Mouse (Mus musculus) heart, adult 18-20 months (tissue): ENCODE results near the gene Trpm1. TPM values are rescaled to one million over a fixed set of nuclear protein-coding genes. Genes with fewer than 3 reads are reported as not detected.
A peak's percentile ranks its signal among the peaks of the same experiment; 100 is the strongest.

Experiments
- DNase-seq, 2 experiments: peaks; one replicate each; pipeline ENCODE4 v3.0.0; 2021 to 2022; ENCODE audit warnings: mixed read lengths in 1 of 2
- microRNA-seq, 2 experiments: library from miRNA; unstranded; fragments of <30 nt; microRNA quantifications; one replicate each; pipeline ENCODE4 v1.2.0; 2022
- total RNA-seq, 2 experiments: library from RNA; stranded (reverse); gene quantifications; 2 replicates each; pipeline ENCODE4 v1.2.3; 2021

The Trpm1 gene
- total RNA-seq, 2 experiments from 2014 or later: 0.28 TPM; not detected in 1

DNA sequence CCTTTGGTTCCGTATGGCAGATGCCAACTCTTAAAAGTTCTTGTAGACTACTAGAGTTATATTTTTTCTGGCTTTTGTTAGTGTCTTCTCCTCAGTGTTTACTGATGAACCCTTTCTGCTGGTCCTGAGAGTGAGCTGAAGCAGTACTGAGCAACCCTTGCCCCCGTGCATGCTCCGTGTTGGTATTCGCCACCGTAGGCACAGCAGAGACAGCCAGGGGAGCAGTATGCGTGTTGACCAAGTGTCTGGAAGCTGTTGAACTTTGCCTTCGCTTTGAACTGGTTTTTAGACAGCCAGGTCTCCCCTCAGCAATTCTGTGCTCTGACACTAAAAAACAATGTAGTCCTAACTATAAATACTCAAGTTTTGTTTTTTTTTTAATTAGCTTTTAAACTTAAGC, 135.8 kb downstream of the Trpm1 start:
- DNase-seq: no peak

DNA sequence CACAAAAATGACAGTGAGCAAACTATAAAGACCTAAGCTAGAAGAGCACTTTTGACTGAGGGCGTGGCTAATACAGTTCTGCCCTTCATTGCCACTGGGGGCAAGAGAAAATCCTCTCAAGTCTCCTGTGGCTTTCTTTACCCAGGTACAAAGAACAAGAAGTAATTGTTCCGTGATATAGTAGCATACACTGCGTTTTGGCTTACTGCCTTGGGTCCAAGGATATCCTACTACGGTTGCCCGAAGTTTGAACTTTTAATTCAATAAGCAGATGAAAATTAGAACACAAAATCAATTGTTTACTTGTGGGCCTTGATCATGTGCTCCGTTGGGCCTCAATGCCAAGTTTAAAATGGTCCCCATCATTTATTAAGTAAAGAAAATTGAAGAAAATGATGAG, 136.8 kb downstream of the Trpm1 start:
- peak in 1 of 2 experiments; percentile 31 for DNase-seq

DNA sequence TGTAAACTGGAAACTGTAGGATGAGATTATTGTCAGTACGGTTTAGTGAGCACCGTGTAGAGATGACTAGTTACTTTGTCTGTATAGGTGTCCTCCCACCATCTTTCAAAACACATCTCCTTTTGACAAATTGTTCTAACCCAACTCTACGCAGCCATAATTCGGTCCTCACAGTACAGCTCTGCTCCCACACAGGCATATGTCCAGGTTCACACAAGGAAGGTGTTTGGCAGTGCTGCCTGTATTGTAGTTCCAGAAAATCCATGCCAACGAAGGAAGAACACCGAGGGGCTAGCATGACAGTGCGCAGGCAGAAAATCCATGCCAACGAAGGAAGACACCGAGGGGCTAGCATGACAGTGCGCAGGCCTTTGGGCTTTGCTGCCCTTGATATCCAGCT, 138.1 kb downstream of the Trpm1 start:
- DNase-seq: no peak

DNA sequence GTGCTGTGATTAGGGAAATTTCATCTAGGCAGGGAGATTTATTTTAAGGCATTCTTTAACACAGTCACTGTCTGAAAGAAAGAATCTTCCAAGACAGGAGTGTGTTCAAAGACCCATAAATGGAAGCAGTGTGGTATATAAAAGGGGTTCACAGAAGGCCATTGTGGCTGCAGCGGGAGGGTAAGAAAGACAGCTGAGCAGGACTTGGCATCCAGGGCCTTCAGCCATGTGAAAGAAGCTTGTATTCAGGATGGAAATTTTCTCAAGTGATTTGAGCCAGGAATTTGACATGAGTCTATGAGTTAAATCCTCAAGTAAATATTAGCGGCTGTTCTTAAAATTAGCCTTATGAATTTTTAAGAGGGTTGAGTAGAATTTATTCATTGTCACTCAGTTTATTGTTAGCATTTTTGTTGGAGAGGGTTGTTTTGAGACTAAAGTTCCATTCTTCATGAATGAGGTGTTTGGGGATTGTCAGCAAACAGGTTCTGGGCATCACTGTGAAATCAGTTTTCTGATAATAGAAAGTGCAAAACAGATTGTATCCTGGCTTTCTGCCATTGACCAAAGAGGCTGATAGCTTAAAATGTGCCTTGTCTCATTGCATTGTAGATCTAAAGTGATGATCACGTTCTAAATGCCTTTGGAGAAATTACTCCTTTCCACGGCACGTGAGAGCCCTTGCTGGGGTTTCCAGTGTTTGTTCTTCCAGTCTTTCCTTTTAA, 142.8 kb downstream of the Trpm1 start:
- no peak for DNase-seq

DNA sequence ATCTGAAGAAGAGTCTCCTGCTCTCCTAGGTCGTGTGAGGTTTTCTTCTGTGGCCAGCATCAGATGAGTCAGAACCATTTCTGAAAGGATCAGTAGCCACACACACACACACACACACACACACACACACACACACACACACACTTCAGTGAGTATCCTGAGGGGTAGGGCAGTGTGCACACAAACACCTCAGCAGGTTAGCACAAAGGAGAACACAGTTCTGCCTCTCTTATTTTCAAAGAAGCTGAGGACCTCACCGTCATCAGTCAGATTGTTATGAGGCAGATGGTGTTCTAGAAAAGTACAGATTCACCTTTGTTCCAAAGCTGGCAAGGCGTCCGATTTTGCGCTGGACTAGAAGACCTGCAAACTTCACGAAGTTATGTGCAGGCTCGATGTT, 156.6 kb downstream of the Trpm1 start:
- no peak for DNase-seq

DNA sequence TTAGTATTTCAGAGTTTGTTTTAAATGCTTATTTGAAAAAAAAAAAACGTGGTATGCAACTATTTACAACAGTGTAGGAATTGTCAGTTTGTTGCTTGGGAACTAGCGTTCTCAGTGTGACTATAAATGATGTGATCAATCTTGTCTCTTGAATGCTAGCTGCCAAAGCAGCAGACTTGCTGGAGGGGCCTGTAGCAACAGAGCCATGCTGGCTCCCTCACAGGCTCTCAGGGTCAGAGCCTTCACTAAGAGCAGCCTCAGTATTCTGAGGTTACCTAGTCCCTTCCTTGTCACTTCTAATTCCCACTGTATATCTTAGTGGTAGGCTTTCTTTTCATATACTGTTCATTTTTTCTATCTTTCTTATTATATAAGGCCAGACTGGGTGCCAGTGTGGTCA, 157.1 kb downstream of the Trpm1 start:
- DNase-seq: no peak

DNA sequence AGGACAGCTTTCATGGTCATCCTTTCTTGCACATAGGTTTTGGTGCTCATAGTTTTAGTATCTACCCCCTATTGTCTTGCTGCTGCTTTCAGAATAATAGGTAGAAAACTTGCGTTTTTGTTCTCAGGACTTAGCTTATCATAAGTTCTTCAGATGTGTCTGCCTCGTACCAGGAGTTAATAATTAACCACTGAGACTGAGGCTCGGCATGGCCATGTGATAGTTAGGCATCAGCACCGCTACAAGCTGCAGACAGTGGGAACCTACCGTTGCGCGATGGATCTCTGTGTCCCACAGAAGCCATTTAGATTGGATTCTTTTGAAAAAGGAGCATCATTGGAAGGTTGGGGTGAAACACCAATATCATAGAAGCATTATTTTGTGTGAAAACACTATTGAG, 159.2 kb downstream of the Trpm1 start:
- no peak for DNase-seq

Small RNAs within 50 kb of the gene (microRNA-seq; reads per million reads assigned to microRNA genes)
- gene Mir211 (7.0 to 24.3 reads per million in 2 experiments), gene Mir6416 (0 reads per million in 2 experiments)

Other genes starting within 250 kb of the Trpm1 start
- gene E030018B13Rik, start 237.0 kb upstream of the Trpm1 start, total RNA-seq: not detected
- 10 to 100 TPM; 42.9 to 59.3 TPM for gene Klf13, start 214.9 kb upstream of the Trpm1 start, total RNA-seq
- 10 to 100 TPM; 14.2 to 14.3 TPM for gene Mtmr10, start 133.8 kb downstream of the Trpm1 start, total RNA-seq
- 10 to 100 TPM in 1 of 2 experiments, 1 to 10 TPM in 1; 8.9 to 10.1 TPM for gene Fan1, start 220.3 kb downstream of the Trpm1 start, total RNA-seq
- 10 to 100 TPM; 11.9 to 13.5 TPM for gene Mphosph10, start 238.4 kb downstream of the Trpm1 start, total RNA-seq
- 100 to 1,000 TPM; 169 to 199 TPM for gene Mcee, start 238.8 kb downstream of the Trpm1 start, total RNA-seq